Mouse (Mus musculus): Measurements from ENCODE around the gene Cdc26. TPM values are rescaled to one million over a fixed set of nuclear protein-coding genes. Genes with fewer than 3 reads are reported as not detected.

Cdc26 gene
- polyA plus RNA-seq, 1 experiment from 2014 or later = 147 TPM

DNA sequence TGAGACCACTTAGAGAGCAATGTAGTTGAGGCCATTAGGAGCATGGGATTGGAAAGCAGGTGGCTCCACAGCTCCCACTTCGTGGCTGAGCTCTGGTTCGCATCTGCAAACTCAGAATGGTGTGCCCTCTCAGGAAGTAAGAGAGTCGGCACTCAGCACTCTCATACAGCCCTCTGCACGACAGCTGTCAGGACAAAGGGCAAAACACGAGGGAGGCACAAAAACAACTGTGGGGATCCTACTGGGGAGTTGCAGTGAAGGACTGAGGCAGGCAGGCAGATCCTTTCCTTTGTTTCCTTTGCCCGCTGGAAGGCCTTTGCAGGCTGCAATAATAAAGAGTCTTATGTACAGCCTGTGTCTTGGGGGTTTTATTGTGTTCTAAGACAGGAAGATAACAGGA is 15.0 kb downstream of the Cdc26 start:
- Histone ChIP-seq H3K4me3 (no peak overlapping the region), H3K36me3 (peaks cover 75% of the 10 kb centered on the region), H3K27me3 (no peaks in the 10 kb centered on the region), H3K9me3 (replicated peaks) (no peaks in the 10 kb centered on the region), H3K9ac (no peak overlapping the region), H3K4me2 (replicated peaks) (no peak overlapping the region), H3K4me1 (no peaks in the 10 kb centered on the region), H3K27ac (no peak overlapping the region)
- WGBS = 27% methylated on average over 6 of the region's 6 CpGs
- ATAC-seq (ENCODE audit: low FRiP score) = no peak

DNA sequence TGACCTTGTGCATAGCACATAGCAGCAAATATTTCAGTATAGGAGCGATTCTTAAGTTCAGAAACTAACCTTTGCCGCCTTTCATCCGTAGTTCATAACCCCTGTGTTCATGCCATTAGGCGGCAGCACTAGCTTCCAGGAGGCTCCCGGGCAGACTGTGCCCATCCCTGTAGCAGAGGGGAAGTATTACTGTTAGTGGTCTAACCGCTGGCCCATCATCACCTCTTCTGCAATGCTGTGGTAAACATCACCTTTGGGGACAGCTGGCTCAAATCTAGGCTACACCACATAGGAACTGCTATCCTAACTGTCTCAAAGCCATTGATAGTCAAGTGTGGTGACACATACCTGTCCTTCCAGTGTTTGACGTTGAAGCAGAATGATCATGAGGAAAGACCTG is 16.6 kb downstream of the Cdc26 start:
- WGBS = 91% methylated on average over 7 of the region's 7 CpGs
- ATAC-seq (ENCODE audit: low FRiP score) = no peak
- Histone ChIP-seq H3K9me3 (replicated peaks) (no peaks in the 10 kb centered on the region), H3K4me1 (no peaks in the 10 kb centered on the region), H3K27me3 (no peaks in the 10 kb centered on the region), H3K27ac (no peak overlapping the region), H3K4me2 (replicated peaks) (no peak overlapping the region), H3K4me3 (no peak overlapping the region), H3K36me3 (peaks cover 75% of the 10 kb centered on the region), H3K9ac (no peak overlapping the region)

DNA sequence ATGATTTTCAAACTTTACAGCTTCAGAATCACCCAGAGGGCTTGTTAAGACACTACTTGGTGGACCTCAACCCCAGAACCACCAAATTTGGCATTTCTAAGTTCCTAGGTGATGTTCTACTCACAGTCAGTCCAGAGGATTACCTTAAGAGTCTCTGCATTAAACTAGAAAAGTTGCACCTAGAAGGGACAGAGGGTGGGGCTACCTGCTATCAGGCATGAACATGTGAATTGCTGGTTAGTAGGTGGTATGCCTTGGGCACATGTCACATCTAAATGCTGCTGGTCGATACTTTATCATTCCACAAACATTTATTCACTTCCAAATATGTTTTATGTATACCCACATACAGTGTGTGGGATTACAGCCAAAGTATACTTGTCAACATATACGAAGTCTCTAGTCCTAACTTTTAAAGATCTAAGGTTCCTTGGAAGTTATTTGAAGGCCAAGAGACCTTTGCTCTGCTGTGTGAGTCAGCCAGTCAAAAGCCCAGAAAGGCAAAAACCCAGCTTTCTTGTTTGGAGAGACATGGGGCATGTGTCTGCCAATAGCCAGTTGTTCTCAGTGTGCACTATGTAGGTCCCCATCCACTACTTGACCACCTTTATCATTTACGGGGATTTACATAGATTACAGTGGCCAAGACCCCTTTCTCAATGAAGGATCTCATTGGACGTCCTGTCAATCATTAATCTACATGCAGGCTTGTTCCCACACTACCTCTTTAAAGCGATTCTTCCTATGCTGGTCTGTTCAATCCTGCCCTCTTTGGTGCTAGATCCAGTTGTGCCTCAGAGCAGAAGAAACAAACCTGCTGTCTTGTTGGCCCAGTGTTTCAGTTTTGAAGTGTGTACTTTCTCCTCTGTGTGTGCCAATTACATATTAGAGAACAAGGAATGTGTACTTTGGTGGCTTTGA is 18.6 kb downstream of the Cdc26 start:
- Histone ChIP-seq H3K4me1 (no peaks in the 10 kb centered on the region), H3K9ac (no peak overlapping the region), H3K27me3 (no peaks in the 10 kb centered on the region), H3K4me3 (no peak overlapping the region), H3K27ac (no peak overlapping the region), H3K9me3 (replicated peaks) (no peaks in the 10 kb centered on the region), H3K4me2 (replicated peaks) (no peak overlapping the region), H3K36me3 (peaks cover 59% of the 10 kb centered on the region)
- WGBS = 85% methylated on average over 5 of the region's 5 CpGs
- ATAC-seq (ENCODE audit: low FRiP score) = no peak

DNA sequence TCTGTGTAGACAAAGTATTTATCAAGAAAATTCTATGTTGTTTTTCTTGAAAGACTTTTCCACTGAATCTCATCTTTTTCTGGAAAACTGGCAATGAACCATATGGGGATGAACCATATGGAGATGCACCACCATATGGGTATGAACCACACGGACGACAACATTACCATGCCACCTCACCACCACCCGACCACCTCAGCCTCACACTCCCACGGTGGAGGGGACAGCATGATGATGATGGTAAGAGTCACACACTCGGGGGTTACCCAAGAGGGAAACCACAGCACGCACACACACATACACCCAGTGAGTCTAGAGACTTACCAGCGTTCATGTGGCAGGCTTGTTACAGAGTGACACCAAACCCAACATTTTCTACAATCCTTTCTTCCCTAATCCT is 23.0 kb downstream of the Cdc26 start:
- peaks cover 33% of the 10 kb centered on the region for H3K36me3 ChIP-seq
- H3K4me3 ChIP-seq = no peak overlapping the region
- no peaks in the 10 kb centered on the region for H3K9me3 ChIP-seq (replicated peaks)
- no peaks in the 10 kb centered on the region for H3K27me3 ChIP-seq
- H3K27ac ChIP-seq = no peak overlapping the region
- H3K4me1 ChIP-seq = no peaks in the 10 kb centered on the region
- H3K9ac ChIP-seq = no peak overlapping the region
- WGBS = 91% methylated on average over 7 of the region's 7 CpGs
- H3K4me2 ChIP-seq (replicated peaks) = no peak overlapping the region
- ATAC-seq (ENCODE audit: low FRiP score) = no peak

DNA sequence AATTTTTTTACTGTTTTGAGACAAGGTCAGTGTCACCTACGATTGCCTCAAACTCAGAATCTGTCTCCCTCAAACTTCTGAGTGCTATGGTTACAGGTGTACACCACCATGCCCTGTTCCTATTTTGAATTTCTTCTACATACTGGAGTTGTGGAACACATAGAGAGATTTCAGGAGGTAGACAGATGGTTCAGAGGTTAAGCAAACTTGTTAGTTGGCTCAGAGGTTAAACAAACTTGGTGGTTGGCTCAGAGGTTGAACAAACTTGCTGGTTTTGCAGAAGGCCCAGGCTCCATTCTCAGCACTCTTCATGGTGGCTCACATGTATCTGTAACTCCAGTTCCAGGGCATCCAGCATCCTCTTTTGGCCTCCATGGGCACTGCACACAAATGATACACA is 24.3 kb downstream of the Cdc26 start:
- Histone ChIP-seq H3K9ac (no peak overlapping the region), H3K36me3 (peaks cover 22% of the 10 kb centered on the region)
- WGBS = 87% methylated on average over 1 of the region's 1 CpGs

DNA sequence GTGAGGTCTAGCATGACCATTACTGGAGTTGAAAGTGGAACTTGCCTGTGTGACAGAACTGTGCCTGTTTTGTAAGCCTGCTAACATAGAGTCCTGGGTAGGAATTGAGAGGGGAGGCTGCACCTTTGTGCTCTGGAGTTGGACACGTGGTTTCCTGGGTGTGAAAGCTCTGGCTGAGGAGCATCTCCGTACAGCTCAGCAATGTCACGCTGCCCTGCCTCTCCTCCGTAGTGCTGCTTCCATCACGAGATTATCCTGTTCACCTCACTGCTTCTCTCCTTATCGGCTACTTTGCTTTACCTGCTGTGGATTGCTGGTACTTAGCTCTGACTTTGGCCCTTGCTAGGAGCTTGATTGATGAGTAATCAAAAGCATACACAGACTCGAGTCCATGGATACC is 24.7 kb downstream of the Cdc26 start:
- peaks cover 19% of the 10 kb centered on the region for H3K36me3 ChIP-seq
- no peaks in the 10 kb centered on the region for H3K9me3 ChIP-seq (replicated peaks)
- WGBS = 86% methylated on average over 7 of the region's 7 CpGs
- ATAC-seq (ENCODE audit: low FRiP score) = no peak
- no peaks in the 10 kb centered on the region for H3K4me1 ChIP-seq
- no peak overlapping the region for H3K4me3 ChIP-seq
- no peak overlapping the region for H3K27ac ChIP-seq
- H3K9ac ChIP-seq = no peak overlapping the region
- no peaks in the 10 kb centered on the region for H3K27me3 ChIP-seq
- no peak overlapping the region for H3K4me2 ChIP-seq (replicated peaks)

More for the DNA sequence above, 24.3 kb downstream of the Cdc26 start:
- Histone ChIP-seq H3K4me1 (no peaks in the 10 kb centered on the region), H3K4me3 (no peak overlapping the region), H3K27me3 (no peaks in the 10 kb centered on the region), H3K9me3 (replicated peaks) (no peaks in the 10 kb centered on the region), H3K27ac (no peak overlapping the region), H3K4me2 (replicated peaks) (no peak overlapping the region)
- no peak for ATAC-seq (ENCODE audit: low FRiP score)

DNA sequence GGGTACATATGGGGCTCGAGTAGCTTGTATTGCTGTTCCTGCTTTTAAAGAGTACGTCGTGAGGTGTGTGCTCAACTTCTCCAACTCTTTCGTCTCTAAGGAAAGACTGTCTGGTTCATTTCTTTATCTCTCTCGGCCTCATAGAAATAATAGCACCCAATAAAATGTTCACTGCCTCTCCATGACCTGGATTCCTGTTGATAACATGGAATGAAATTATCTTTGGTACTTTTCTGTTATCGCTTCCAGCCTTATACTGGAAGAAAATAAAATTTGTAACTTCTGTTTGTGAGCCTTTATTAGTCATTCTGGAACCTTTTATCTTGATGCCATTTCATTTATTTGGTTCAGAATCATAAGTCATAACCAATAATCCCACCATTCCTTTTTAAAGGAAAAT is 25.2 kb downstream of the Cdc26 start:
- no peak overlapping the region for H3K4me2 ChIP-seq (replicated peaks)
- H3K9ac ChIP-seq = no peak overlapping the region
- no peaks in the 10 kb centered on the region for H3K9me3 ChIP-seq (replicated peaks)
- WGBS = 94% methylated on average over 6 of the region's 6 CpGs
- peaks cover 13% of the 10 kb centered on the region for H3K36me3 ChIP-seq
- ATAC-seq (ENCODE audit: low FRiP score) = no peak
- no peak overlapping the region for H3K4me3 ChIP-seq
- H3K27ac ChIP-seq = no peak overlapping the region
- 0 out of 2 replicates have a peak, but pooled peaks cover 2% of the 10 kb centered on the region for H3K4me1 ChIP-seq
- no peaks in the 10 kb centered on the region for H3K27me3 ChIP-seq

DNA sequence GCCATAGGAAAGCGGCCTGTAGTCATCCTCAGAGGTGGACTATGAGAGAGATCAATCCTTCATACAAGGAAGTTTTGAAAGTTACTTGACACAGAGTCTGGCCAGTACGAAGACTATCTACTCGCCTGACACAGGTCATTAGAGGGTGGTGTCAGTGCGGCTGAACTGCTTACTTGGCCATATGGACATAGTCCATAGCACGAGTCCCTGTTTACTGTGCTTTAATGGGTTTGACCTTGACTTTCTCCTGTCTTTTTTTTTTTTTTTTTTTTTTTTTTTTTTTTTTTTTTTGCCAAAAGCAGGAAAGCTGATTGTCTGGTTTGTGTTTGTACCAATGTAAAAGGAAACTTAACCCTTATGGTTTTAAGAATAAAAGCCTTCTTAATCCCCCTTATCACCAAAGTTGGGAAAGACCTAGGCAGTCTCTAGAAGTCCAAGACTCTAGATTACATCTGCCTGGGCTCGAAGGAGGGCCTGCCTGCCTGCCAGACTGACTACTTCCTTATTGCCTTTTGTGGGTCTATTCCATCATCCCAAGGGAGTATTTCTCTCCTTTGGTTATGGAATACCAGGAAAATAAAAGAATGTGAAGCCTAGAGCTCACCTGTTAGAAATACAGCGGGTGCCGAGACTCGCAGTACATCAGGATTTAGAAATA is 28.6 kb downstream of the Cdc26 start:
- WGBS = 93% methylated on average over 9 of the region's 9 CpGs

DNA sequence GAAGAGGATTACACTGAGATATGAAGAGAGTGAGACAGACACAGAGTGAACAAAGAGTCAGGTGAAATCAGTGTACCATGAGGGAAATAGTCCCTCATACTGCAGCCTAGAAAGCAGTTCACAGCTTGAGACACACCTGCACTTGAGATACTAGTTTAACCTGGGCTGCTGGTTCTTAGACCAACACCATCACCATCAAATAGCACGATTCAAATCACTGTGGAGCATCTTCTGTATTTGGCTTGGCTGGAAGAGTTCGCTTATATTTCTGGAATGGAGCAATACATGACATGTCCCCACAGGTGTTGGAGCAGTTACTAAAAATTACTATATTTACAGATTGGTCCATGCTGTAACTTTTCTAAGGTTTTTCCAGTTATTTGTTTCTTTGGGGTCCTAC is 32.3 kb downstream of the Cdc26 start:
- H3K4me1 ChIP-seq = 0 out of 2 replicates have a peak, but pooled peaks cover 2% of the 10 kb centered on the region
- no peak overlapping the region for H3K9ac ChIP-seq
- H3K4me3 ChIP-seq = no peak overlapping the region
- no peak for ATAC-seq (ENCODE audit: low FRiP score)
- no peaks in the 10 kb centered on the region for H3K36me3 ChIP-seq
- H3K27ac ChIP-seq = no peak overlapping the region
- 95% methylated on average over 2 of the region's 2 CpGs for WGBS
- no peak overlapping the region for H3K4me2 ChIP-seq (replicated peaks)
- H3K27me3 ChIP-seq = no peaks in the 10 kb centered on the region
- H3K9me3 ChIP-seq (replicated peaks) = no peaks in the 10 kb centered on the region

More for the DNA sequence above, 28.6 kb downstream of the Cdc26 start:
- no peak overlapping the region for H3K4me3 ChIP-seq
- no peak overlapping the region for H3K4me2 ChIP-seq (replicated peaks)
- H3K27ac ChIP-seq = no peak overlapping the region
- no peak overlapping the region for H3K9ac ChIP-seq
- no peak for ATAC-seq (ENCODE audit: low FRiP score)
- H3K4me1 ChIP-seq = 0 out of 2 replicates have a peak, but pooled peaks cover 2% of the 10 kb centered on the region
- H3K27me3 ChIP-seq = no peaks in the 10 kb centered on the region
- no peaks in the 10 kb centered on the region for H3K9me3 ChIP-seq (replicated peaks)
- H3K36me3 ChIP-seq = no peaks in the 10 kb centered on the region

DNA sequence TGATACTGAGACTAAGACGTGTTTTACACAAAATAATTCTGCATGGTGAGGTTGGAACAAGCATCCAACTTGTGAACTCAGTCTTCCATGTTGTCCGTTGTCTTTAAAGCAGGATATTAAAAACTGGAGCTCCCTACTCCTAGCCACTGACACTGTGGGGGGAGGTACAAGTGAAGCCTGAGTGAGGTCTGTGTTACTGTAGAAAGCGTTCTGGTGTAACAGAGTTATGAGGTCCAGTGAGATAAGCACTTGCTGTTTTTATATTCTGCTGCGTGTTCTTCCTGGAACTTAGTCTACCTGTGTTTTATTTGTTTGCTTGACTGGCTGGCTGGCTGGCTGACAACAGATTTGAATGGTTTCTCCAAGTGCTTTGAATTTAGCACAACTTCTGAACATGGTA is 34.1 kb downstream of the Cdc26 start:
- ATAC-seq (ENCODE audit: low FRiP score) = no peak
- Histone ChIP-seq H3K4me2 (replicated peaks) (no peak overlapping the region), H3K27ac (no peak overlapping the region), H3K36me3 (no peaks in the 10 kb centered on the region), H3K4me1 (0 out of 2 replicates have a peak, but pooled peaks cover 2% of the 10 kb centered on the region), H3K9me3 (replicated peaks) (no peaks in the 10 kb centered on the region), H3K4me3 (no peak overlapping the region), H3K27me3 (no peaks in the 10 kb centered on the region), H3K9ac (no peak overlapping the region)
- WGBS = 90% methylated on average over 4 of the region's 4 CpGs

DNA sequence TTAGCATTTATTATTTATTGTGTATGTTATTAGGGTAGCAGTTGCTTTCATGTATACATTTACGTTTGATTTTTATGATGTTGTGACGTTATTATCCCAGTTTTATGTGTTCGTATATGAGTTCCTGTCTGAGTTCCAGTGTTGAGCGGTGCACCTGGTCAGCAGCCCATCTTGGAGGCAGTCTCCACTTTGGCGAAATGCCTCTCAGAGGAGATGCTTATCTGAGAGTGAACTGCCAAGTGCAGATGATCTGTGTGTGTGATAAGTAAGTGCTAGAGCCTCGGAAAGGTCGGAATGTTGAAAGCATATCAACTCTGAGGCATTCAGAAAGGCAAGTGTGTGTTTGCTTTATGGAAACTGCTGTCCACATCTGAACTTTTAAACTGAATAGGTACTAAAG is 34.8 kb downstream of the Cdc26 start:
- Histone ChIP-seq H3K27me3 (no peaks in the 10 kb centered on the region), H3K4me3 (no peak overlapping the region), H3K27ac (no peak overlapping the region), H3K9me3 (replicated peaks) (no peaks in the 10 kb centered on the region), H3K4me2 (replicated peaks) (no peak overlapping the region), H3K4me1 (0 out of 2 replicates have a peak, but pooled peaks cover 2% of the 10 kb centered on the region), H3K9ac (no peak overlapping the region), H3K36me3 (no peaks in the 10 kb centered on the region)
- WGBS = 89% methylated on average over 7 of the region's 7 CpGs
- ATAC-seq (ENCODE audit: low FRiP score) = no peak

DNA sequence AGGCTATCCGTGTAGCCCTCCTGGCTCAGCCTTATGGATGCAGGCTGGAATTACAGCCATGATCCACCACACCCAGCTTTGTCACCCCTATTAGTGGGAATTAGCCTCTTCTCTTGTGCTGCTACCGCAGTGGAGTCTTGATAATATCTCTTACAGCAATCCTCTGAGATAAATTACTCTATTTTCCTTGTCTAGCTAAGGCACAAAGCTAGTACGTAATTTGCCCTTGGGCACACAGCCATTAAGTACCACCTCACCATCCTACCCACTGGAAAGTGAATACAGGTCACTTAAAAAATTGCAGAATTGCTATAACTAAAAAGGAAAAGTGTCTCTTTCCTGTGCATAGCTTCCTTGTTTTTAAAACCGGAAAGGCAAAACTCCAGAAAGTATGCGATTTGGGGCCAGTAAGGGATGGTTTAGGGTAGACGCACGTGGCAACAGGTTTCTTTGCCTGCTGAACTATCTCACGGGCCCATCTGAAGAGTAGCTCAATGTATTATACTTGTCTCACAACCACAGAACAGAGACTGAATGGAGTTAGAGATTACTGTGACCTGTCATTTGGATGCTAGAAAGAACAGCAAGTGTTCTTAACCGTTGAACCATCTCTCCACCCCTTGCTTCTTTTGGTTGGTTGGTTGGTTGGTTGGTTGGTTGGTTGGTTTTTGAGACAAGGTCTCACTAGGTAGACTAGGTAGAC is 35.5 kb downstream of the Cdc26 start:
- H3K27me3 ChIP-seq = no peaks in the 10 kb centered on the region
- H3K9me3 ChIP-seq (replicated peaks) = no peaks in the 10 kb centered on the region
- no peaks in the 10 kb centered on the region for H3K4me1 ChIP-seq
- WGBS = 88% methylated on average over 9 of the region's 9 CpGs
- H3K4me3 ChIP-seq = no peak overlapping the region
- no peak overlapping the region for H3K9ac ChIP-seq
- no peaks in the 10 kb centered on the region for H3K36me3 ChIP-seq
- ATAC-seq (ENCODE audit: low FRiP score) = no peak
- no peak overlapping the region for H3K4me2 ChIP-seq (replicated peaks)
- H3K27ac ChIP-seq = no peak overlapping the region

Measured in hindbrain, embryonic 12.5 days (tissue).